Mouse (Mus musculus) hindbrain, embryonic 11.5 days (tissue): ENCODE results near the gene Tcp11l1. TPM values are rescaled to one million over a fixed set of nuclear protein-coding genes. Genes with fewer than 3 reads are reported as not detected.

Experiments
- ATAC-seq: fragments of 200-750 bp; cut with Nextera tagmentation; 2 replicates; pipeline ENCODE4 v1.8.0; 2017; ENCODE audit warnings: mild to moderate bottlenecking, moderate TSS enrichment, moderate library complexity; ENCODE audit not compliant: low FRiP score
- DNase-seq: peaks from one replicate; pipeline ENCODE4 v3.0.0-alpha.2; 2015; ENCODE audit warnings: low spot score
- H3K27ac ChIP-seq: fragments of 300-500 bp; sonication (generic); 2 replicates; pipeline ENCODE4 v1.5.1; 2014; ENCODE audit warnings: mild to moderate bottlenecking, low read depth, low read length
- H3K27me3 ChIP-seq: fragments of 300-500 bp; sonication (generic); 2 replicates; pipeline ENCODE4 v1.6.1; 2014; ENCODE audit warnings: mild to moderate bottlenecking, low read length, moderate library complexity, mixed read lengths; ENCODE audit not compliant: control insufficient read depth, insufficient read depth
- H3K36me3 ChIP-seq: fragments of 300-500 bp; sonication (generic); 2 replicates; pipeline ENCODE4 v1.6.1; 2014; ENCODE audit warnings: mild to moderate bottlenecking, low read length, moderate library complexity, mixed read lengths; ENCODE audit not compliant: control insufficient read depth, insufficient read depth
- H3K4me1 ChIP-seq: fragments of 300-500 bp; sonication (generic); replicated peaks from 2 replicates; pipeline ENCODE4 v1.6.1; 2014; ENCODE audit warnings: low read length, mixed read lengths; ENCODE audit not compliant: control insufficient read depth, insufficient read depth
- H3K4me2 ChIP-seq: fragments of 300-500 bp; sonication (generic); replicated peaks from 2 replicates; pipeline ENCODE4 v1.6.1; 2014; ENCODE audit warnings: mild to moderate bottlenecking, low read depth, low read length
- H3K4me3 ChIP-seq: fragments of 300-500 bp; sonication (generic); 2 replicates; pipeline ENCODE4 v1.5.1; 2014; ENCODE audit warnings: low read depth, low read length
- H3K9ac ChIP-seq: fragments of 300-500 bp; sonication (generic); 2 replicates; pipeline ENCODE4 v1.6.1; 2014; ENCODE audit warnings: low read depth, low read length
- H3K9me3 ChIP-seq: fragments of 300-500 bp; sonication (generic); 2 replicates; pipeline ENCODE4 v1.6.1; 2016; ENCODE audit warnings: low read length; ENCODE audit not compliant: control insufficient read depth
- WGBS: fragments of 180-500 bp; shearing (Covaris S2); extraction: QIAGEN DNeasy Blood & Tissue Kit; methylation state at CpG from one replicate; pipeline ENCODE4 v1.1.7; 2014; 5-methylcytosine and 5-hydroxymethylcytosine counted together
- polyA plus RNA-seq: library from polyadenylated mRNA; unstranded; fragments of >200 nt; fragmentation: Nextera tagmentation; extraction: Ambion mirVana; gene quantifications from 2 replicates; pipeline ENCODE4 v1.2.1, GENCODE M21; 2014

Tcp11l1 gene
- polyA plus RNA-seq, 1 experiment from 2014 or later: 69.5 TPM

GRCm38 (mm10) chr2:104717827-104718226 is 5.9 kb upstream of the Tcp11l1 start:
- ATAC-seq (no peak), DNase-seq (no peak)
- H3K36me3 ChIP-seq: no peaks in the 10 kb centered on the region
- H3K4me1 ChIP-seq: no peaks in the 10 kb centered on the region
- H3K4me3 ChIP-seq: no peak overlapping the region
- H3K9ac ChIP-seq: no peak overlapping the region
- H3K9me3 ChIP-seq: no peaks in the 10 kb centered on the region
- H3K4me2 ChIP-seq: no peak overlapping the region
- no peaks in the 10 kb centered on the region for H3K27me3 ChIP-seq
- no peak overlapping the region for H3K27ac ChIP-seq
- WGBS: 91% methylated on average over 4 of the region's 4 CpGs

GRCm38 (mm10) chr2:104717231-104717735 is 5.3 kb upstream of the Tcp11l1 start:
- H3K4me2 ChIP-seq: no peak overlapping the region
- H3K27ac ChIP-seq: no peak overlapping the region
- no peak overlapping the region for H3K4me3 ChIP-seq
- ATAC-seq: no peak
- H3K4me1 ChIP-seq: no peaks in the 10 kb centered on the region
- 97% methylated on average over 2 of the region's 2 CpGs for whole genome bisulfite sequencing
- no peak for DNase-seq
- no peaks in the 10 kb centered on the region for H3K36me3 ChIP-seq
- H3K9me3 ChIP-seq: no peaks in the 10 kb centered on the region
- H3K27me3 ChIP-seq: no peaks in the 10 kb centered on the region
- no peak overlapping the region for H3K9ac ChIP-seq

- no peak within 1 kb of the TSS for H3K4me2 ChIP-seq
- H3K27me3 ChIP-seq: no peaks in the 10 kb centered on the region
- no peaks in the 10 kb centered on the region for H3K4me1 ChIP-seq
- no peak within 1 kb of the TSS for H3K9ac ChIP-seq
- no peaks in the 10 kb centered on the region for H3K9me3 ChIP-seq
- ATAC-seq (no peak), DNase-seq (no peak)
- WGBS: 89% methylated on average over 4 of the region's 4 CpGs
- H3K4me3 ChIP-seq: no peak within 1 kb of the TSS
- no peak within 1 kb of the TSS for H3K27ac ChIP-seq
- no peaks in the 10 kb centered on the region for H3K36me3 ChIP-seq
Observed at GRCm38 (mm10) chr2:104716279-104716678, 4.3 kb upstream of the Tcp11l1 start, which contains the start of gene Pin1rt1. TSS of gene Pin1rt1 (minus strand) at chr2:104716379.

- ATAC-seq (no peak), DNase-seq (no peak)
- Histone ChIP-seq H3K27me3 (no peaks in the 10 kb centered on the region), H3K36me3 (no peaks in the 10 kb centered on the region), H3K4me2 (no peak overlapping the region), H3K9me3 (no peaks in the 10 kb centered on the region), H3K4me1 (no peaks in the 10 kb centered on the region), H3K4me3 (no peak overlapping the region), H3K9ac (no peak overlapping the region), H3K27ac (no peak overlapping the region)
- WGBS: 41% methylated on average over 15 of the region's 15 CpGs
Observed at GRCm38 (mm10) chr2:104714254-104714691, 2.3 kb upstream of the Tcp11l1 start.

- Histone ChIP-seq H3K27me3 (no peaks in the 10 kb centered on the region), H3K9me3 (no peaks in the 10 kb centered on the region), H3K4me3 (peak overlapping the region; percentile 67), H3K4me2 (peak overlapping the region; percentile 55), H3K36me3 (no peaks in the 10 kb centered on the region), H3K4me1 (no peaks in the 10 kb centered on the region), H3K27ac (peak overlapping the region; percentile 87), H3K9ac (peak overlapping the region; percentile 82)
- ATAC-seq: peak; percentile 48
- DNase-seq: no peak
- 6% methylated on average over 7 of the region's 7 CpGs for whole genome bisulfite sequencing
Observed at GRCm38 (mm10) chr2:104712486-104712809, 479 bp upstream of the Tcp11l1 start.

- H3K9me3 ChIP-seq: no peaks in the 10 kb centered on the region
- peak overlapping the region; percentile 67 for H3K4me3 ChIP-seq
- DNase-seq: peak; percentile 23
- ATAC-seq: peak; percentile 5; the same call in 1 of the 2 replicates
- 18% methylated on average over 6 of the region's 6 CpGs for WGBS
- H3K4me2 ChIP-seq: peak overlapping the region; percentile 55
- no peaks in the 10 kb centered on the region for H3K36me3 ChIP-seq
- no peak overlapping the region; the same call in 1 of the 2 replicates for H3K27ac ChIP-seq
- no peaks in the 10 kb centered on the region for H3K4me1 ChIP-seq
- no peaks in the 10 kb centered on the region for H3K27me3 ChIP-seq
- peak overlapping the region; percentile 82 for H3K9ac ChIP-seq
Observed at GRCm38 (mm10) chr2:104710670-104711370, 1.1 kb downstream of the Tcp11l1 start.

GRCm38 (mm10) chr2:104709786-104710337 is 2.1 kb downstream of the Tcp11l1 start:
- H3K27ac ChIP-seq: no peak overlapping the region
- no peak overlapping the region for H3K9ac ChIP-seq
- ATAC-seq (no peak), DNase-seq (no peak)
- no peak overlapping the region for H3K4me3 ChIP-seq
- no peaks in the 10 kb centered on the region for H3K4me1 ChIP-seq
- H3K4me2 ChIP-seq: no peak overlapping the region
- H3K9me3 ChIP-seq: no peaks in the 10 kb centered on the region
- no peaks in the 10 kb centered on the region for H3K36me3 ChIP-seq
- 74% methylated on average over 6 of the region's 6 CpGs for WGBS
- H3K27me3 ChIP-seq: no peaks in the 10 kb centered on the region

- 88% methylated on average over 3 of the region's 3 CpGs for whole genome bisulfite sequencing
- ATAC-seq (no peak), DNase-seq (no peak)
- Histone ChIP-seq H3K9ac (no peak overlapping the region), H3K27ac (no peak overlapping the region), H3K36me3 (no peaks in the 10 kb centered on the region), H3K4me3 (no peak overlapping the region), H3K4me2 (no peak overlapping the region), H3K9me3 (no peaks in the 10 kb centered on the region), H3K4me1 (no peaks in the 10 kb centered on the region), H3K27me3 (no peaks in the 10 kb centered on the region)
Observed at GRCm38 (mm10) chr2:104704355-104704754, 7.6 kb downstream of the Tcp11l1 start.

- H3K4me3 ChIP-seq: no peak overlapping the region
- 71% methylated on average over 3 of the region's 3 CpGs for WGBS
- no peaks in the 10 kb centered on the region for H3K36me3 ChIP-seq
- no peak overlapping the region for H3K9ac ChIP-seq
- H3K9me3 ChIP-seq: no peaks in the 10 kb centered on the region
- no peaks in the 10 kb centered on the region for H3K27me3 ChIP-seq
- DNase-seq: no peak
- no peaks in the 10 kb centered on the region for H3K4me1 ChIP-seq
- no peak overlapping the region for H3K4me2 ChIP-seq
- ATAC-seq: no peak
- H3K27ac ChIP-seq: no peak overlapping the region
Observed at GRCm38 (mm10) chr2:104703158-104703557, 8.8 kb downstream of the Tcp11l1 start.
